Mouse (Mus musculus) layer of hippocampus, postnatal 36 days (tissue): ENCODE data around the gene Serpinf2. TPM values are rescaled to one million over a fixed set of nuclear protein-coding genes. Genes with fewer than 3 reads are reported as not detected.
"Not testable (repeated sequence)": the region's sequence is repeated elsewhere in the genome, so short reads cannot be mapped to it uniquely, and the experiment has no call there.

Experiments
- DNase-seq, 2 experiments: peaks; one replicate each; pipeline ENCODE4 v3.0.0; 2022
- total RNA-seq, 2 experiments: library from RNA; stranded (reverse); gene quantifications; 2 replicates each; pipeline ENCODE4 v1.2.3; 2021

The Serpinf2 gene
- total RNA-seq, 2 experiments from 2014 or later: 0.40 to 0.50 TPM

DNA sequence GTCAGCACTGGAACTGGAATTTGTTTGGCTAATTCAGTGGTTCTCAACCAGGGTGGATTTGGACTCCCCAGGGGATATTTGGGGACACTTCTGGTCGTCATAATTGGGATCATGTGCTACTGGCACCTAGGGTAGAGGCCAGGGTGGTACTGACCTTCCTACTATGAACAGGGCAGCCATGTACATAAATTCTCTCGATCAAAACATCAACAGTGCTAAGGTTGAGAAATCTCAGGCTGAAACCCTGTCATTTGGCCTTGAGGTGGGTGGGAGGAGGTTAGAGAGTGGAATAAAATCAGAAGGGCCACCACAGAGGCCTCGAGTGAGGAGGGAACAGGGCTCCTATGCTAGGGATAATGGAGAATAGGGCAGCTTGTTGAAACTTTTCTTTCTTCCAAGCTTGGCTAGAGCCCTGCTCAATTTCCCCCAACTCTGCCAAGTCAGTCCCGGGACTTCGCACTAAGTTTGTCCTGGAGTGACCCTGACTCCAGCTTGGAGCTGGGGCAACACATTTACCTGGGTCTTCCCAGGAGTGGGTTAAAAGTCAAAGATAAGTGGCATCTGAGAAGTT, 19.8 kb upstream of the Serpinf2 start:
- no peak for DNase-seq

DNA sequence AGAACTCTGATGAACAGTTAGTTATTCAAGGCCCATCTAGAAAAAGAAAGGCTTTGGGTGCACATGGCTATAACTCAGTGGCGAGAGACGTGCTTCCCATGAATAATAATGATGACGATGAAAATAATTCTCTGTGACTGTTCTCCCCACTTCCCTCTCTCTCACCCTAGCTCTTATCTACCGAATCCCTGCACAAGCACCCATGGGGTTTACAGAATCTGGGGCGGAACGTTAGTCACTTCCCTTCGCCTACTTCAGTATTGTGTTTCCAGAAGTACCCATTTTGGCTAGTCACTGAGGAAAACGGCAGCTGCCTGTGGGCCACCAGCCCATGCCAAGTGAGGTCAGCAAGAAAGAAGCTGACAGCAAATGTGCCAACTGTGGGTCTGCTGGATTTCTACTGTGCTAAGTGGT, 19.2 kb upstream of the Serpinf2 start:
- no peak for DNase-seq

DNA sequence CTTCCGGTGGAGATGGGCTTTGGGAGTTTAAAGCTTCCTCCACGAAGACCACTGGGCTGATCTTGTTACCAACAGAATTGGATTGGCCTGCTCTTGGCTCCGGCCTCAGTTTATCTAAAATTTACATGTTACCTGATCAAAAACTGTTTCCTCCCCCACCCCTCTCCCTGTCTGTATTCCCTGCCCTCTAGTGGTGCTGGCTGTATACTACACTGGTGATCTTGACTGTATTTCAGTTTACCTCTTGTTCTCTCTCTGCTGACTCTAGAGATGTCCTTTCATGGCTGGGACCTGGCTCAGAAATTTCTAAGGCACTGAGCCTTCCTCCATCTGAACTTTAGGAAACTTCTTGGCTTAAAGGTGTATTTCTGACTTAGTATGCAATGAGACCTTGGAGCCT, 18.8 kb upstream of the Serpinf2 start:
- DNase-seq: no peak

DNA sequence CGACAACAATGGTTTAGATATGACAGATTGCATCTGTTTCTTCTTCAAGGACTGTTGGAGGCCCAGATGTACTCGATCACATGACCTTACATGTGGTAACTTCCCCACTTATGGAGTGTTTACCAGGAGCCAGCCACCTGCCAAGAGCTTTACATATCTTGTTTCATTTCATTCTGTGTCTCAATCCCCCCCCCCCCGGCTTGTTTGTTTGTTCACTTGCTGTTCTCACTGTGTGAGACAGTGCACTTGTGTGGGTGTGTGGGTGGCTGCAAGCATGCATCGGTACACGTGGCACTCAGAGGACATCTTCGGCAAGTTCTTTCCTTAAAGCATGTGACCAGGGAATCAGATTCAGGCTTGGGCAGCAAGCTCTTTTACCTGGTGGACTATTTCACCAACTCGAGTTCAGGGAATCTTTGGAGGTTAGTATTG, 17.1 kb upstream of the Serpinf2 start:
- DNase-seq: no peak

DNA sequence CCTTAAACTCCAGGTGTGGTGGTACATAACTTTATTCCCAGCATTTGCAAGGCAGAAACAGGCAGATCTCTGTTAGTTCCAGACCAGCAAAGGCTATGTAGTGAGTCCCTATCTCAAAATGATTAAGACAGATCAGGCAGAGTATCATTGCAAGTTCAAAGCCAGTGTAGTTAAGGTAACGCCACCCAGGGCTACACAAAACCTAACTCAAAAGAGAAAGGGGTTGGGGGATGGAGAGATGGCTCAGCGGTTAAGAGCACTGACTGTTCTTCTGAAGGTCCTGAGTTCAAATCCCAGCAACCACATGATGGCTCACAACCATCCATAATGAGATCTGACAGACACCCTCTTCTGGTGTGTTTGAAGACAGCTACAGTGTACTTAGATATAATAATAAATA, 16.6 kb upstream of the Serpinf2 start:
- not testable (repeated sequence) for DNase-seq

DNA sequence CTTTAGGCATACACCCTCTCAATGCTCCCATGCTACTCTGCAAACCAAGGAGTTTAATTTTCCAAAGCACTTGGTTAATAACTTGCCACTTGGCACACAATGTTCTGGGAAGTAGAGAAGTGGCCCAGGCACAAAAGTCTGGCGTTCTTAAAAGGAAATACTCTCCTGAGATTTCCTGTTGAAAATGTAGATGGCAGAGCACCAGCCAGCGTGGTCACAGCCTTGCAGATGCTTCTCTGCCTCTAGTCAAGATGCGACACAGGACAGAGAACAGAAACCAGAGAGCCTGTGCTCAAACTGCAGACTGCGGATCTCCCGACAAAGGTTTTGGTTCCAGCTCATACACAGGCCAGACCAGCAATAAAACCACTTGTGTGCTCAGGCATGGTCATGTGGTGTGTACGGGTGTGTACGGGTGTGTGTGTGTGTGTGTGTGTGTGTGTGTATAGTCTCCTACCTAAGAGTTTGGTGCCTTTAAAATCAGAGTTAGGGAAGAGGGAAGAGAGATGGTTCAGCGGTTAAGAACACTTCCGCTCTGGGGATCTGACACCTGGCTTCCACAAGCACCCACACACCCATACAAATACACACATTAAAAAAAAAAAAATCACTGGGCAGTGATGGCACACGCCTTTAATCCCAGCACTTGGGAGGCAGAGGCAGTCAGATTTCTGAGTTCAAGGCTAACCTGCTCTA, 15.8 kb upstream of the Serpinf2 start:
- DNase-seq: no peak

DNA sequence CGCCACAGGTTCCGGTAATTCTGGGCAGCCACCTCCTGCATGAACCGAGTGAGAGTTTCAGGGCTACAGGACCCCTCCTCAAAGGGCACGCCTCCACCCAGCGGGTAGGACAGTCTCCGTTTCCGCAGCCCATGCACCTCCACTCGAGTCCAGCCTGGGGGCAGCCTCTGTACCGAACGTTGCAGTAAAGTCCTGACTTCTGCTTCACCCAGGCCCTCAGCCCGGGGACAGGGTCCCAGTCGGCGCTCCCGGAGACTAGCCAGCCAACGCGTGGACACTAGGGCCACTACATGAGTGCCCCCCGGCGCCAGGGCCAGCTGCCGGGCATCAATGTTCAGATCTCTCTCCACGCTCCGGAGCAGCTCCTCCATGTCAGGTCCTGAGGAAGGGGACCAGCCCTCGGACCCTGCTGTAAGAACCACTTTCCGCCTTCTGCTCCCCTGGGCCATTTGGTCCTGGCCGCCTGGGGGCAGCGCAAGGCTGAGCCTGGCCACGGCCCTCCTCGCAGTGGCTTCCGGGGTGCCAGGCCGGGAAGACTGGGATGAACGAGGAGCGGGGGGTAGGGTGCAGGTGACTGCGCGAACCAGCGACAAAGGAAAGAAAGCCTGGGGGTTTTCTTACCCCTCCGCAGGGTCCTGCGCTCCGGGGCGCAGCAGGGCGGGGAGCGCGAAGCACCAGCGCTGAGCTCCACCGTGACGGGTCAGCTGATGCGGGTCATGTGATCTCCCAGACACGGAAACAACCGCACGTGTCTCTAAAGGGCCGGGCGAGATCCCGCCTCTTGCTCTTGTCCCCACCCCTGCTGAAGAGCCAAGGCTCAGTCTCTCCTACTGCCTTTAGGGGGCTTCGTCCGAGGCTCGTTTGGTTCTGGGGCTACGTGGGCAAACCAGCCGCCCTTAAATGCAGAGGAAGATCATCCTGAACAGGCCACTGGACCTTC, 14.9 kb upstream of the Serpinf2 start, which contains the start of gene Wdr81:
Gene Wdr81 (minus strand): TSS at position 727 of the 940 bp plus-strand sequence.
- DNase-seq: peak; percentile 86 to 87

DNA sequence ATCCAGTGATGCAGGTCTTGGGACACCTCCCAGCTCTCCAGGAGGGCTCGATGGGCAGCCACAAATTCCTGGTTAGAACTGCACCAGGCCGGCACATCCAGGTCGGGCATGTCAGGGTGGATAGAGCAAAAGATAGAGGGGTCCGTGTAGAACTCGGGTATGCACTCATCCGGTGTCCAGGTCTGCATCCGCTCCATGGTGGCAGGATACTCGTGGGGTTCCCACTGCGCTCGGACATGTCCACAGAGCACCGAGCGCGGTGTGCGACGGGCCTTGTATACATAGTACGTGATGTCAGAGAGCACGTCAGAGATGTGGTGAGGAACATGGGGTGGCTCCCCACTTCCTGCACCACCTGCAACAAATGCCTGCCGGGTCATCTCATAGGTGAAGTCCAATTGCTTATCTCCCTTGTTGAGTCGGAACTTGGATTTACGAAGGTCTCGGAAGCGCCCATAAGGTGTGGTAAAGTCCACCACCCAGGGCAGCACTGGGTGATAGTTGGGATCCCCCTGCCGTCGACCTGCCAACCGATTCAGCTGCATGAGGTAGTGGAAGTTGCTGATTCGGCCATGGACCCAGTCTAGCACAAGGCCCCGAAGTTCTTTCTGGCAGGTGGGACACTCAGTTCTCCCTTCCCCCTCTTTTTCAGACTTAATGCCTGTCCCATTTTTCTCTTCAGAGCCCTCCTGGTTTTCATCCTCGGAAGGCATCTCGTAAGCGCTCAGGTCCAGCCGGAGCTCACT, 13.6 kb upstream of the Serpinf2 start:
- no peak for DNase-seq

DNA sequence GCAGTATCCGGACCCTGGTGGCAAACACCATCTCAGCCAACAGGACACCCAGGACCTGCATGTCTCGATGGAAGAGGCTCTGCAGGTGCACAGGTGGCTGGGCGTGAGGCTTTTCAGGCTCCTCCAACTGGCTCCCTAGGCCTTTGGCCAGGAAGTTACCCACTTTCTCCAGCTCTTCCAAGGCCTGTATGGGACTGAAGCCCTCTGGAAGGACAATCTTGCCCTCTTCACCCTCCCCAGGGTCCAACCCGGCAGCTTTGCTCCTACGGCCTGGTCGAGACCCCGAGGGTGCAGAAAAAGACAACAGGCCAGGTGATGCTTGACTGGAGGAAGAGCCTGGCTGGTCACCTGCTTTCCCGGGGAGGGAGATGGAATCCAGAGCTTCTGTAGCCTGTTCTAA, 12.7 kb upstream of the Serpinf2 start:
- DNase-seq: no peak

DNA sequence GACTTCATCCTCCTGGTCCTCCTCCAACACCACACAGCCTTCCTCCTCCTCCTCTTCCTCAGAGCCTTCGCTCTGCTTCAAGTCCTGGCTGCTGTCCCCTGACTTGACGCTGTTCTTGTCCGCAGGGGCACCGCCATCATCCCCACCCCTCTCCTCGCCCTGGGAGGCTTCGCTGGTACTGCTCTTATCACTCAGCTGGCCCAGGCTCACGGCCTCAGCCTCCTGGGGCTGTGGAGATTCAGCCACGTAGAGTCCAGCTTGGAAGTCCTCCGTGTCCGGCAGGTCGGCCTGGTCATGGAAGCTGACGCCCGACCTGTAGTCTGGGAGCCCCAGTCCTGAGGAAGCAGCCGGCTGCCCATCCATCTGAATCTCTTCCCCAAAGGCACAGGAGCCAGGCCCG, 11.5 kb upstream of the Serpinf2 start:
- DNase-seq: no peak

DNA sequence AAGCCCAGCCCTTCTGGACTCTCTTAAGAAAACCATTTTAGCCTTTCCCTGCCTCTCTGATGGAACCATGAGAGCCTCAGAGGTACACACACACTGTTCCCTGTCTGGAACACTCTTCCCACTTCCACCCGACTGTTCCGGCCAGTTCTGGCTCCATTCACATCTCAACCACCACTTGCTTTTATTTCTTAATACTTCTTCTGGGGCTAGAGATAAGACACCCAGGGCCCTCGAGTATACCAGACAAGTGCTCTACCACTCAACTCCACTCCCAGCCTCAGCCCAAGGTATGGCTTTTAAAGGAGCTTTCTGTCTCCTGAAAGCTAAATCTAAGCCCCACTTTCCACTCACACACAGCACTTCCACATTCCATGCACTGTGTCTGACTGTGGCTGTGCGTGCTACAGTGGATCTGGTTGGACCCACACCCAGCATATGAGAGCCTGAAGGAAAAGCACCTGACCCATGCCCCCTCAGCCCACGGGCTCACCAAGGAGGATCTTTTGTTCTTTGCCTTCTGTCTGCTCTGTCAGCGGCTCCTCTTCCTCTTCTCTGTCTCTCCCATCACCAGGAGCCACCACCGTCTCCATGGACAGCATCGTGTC, 11.0 kb upstream of the Serpinf2 start:
- DNase-seq: no peak

DNA sequence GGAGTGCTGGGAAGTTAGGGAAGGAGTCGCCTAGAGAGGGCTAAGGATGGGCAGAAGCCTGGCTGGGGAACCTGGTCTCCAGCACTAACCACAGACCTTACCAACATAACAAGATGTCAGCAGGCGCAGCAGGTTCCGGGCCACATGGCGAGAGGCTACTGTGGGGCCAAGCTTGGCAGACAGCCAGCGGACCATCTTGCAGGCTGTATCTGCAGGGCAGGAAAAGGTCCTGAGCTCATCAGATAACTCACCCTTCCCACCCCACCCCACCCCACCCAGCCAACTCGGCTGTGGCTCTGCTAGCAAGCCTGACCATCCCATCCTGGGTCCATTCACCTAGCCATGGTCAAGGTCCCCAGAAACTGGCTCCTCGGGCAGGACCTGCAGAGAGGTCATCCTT, 10.3 kb upstream of the Serpinf2 start:
- DNase-seq: no peak

DNA sequence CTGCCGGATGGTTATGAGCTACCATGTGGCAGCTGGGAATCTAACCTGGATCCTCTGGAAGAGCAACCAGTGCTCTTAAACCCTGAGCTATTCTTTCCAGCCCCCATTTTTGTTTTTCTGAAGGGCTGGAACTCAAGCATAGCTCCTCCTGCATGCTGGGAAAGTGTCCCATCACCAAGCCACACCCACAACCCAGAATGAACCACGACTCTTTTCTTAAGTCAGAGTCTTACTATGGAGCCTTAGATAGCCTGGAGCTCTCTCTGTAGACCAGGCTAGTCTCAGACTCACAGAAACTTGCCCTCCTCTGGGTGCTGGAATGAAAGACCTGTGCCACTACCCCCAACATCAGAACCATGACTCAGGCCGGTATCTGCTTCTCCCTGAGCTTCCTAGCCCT, 9.2 kb upstream of the Serpinf2 start:
- DNase-seq: no peak

DNA sequence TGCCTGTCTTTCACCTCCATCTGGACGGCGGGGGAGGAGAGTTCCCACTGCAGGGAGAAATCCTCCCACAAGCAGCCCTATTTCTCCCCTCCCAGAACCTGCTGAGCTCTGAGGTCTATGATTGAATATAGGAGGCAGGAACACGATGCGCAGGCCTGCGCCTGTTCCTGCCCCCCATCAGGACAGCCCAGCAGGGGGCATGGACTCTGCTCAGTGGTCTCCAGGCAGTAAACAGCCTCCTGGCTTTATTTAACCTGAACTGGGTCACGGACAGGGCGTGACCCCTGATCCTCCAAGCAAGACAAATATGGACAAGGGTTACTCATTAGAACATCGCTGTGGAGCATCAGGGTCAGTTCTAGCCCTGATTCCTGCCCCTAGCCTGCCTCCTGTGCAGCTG, 4.3 kb upstream of the Serpinf2 start:
- DNase-seq: no peak

DNA sequence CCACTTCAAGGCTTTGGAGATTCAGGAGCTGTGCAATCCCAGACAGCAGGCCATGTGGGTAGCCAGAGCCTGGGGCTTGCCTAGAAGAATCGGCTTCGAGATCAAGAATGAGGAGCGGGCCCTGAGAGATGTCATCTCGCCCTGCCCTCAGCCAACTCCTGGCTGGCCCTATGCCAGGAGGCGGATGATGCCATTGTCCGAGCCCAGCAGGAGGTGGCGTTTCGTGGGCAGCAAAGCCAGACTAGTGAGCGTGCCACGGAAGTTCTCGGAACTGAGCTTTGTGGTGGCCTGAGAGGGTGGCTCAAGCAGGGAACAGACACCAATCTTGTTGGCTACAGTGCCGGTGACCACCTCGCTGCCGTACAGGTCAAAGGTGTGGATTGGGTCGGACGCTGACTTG, 2.2 kb upstream of the Serpinf2 start:
- no peak for DNase-seq

DNA sequence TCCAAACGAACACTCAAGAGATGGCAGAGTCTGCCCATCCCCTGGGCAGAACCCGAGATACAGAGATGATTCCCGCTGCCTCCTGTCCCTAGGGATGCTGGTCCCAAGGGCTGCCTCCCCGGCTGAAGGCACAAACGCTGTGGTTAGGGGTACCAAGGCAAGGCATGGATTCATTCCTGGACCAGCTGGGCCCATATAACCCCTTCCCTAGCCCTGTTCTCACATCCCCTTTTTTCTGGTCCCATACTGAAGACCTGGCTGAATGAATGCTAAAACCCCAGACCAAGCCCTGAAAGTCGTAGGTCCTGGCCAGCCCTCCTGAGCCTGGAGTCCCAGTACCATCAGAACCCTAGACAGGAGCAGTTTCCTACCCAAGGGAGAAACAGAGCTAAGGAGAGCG, 1.6 kb upstream of the Serpinf2 start:
- DNase-seq: no peak

DNA sequence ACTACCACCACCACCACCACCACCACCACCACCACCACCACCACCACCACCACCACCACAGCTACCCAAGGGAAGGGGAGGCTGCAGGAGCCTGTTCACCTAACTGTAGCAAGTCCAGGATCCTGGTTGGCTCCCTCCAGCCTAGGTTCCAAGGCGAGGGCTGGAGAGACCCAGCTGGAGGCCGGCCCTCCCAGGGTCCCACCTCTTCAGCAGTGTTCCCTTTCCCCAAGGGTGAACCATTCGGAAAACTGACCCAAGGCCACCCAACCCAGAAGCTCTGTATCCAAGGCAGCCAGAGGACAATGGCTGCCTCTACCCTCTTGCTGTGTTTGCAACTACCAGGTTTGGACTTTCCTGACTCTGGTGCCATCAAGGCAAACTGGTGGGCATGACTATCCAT, 560 bp upstream of the Serpinf2 start:
- DNase-seq: no peak

DNA sequence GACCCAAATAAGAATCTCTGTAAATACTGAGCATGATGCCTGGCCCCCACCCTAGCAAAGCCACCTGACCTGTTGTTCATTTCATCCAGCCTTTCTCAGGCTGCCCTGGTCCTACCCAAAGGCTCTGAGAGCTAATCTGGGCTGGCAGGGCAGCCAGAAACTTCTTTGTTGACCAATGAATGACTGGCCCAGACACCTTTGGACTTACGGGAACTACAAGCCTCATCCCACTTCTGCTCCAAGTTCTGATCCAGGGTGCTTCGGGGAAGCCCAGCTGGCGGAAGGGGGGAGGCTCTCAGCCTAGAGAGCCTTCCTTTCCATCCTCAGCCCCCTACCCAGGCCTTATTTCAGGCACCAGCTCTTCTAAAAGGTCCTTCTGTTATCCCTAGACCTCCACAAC, 587 bp downstream of the Serpinf2 start:
- no peak for DNase-seq

DNA sequence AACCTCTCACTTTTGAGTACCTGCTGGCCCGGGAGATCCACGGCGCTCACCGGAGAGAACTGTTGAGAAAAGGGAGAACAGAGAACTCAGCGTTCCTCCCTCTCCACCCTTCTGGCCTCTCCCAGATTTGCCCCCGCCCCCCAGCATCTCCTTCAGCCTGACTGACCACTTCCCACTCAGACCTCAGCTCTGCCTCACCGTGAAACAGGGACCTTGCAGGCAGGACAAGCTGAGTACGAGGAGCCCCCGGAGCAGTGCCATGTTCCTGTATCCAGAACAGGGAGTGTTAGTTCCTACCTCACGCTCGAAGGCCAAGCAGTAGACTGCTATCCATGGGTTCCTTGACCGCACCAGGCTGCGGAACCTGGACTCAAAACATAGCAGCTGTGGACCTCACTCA, 1.2 kb downstream of the Serpinf2 start:
- DNase-seq: no peak

DNA sequence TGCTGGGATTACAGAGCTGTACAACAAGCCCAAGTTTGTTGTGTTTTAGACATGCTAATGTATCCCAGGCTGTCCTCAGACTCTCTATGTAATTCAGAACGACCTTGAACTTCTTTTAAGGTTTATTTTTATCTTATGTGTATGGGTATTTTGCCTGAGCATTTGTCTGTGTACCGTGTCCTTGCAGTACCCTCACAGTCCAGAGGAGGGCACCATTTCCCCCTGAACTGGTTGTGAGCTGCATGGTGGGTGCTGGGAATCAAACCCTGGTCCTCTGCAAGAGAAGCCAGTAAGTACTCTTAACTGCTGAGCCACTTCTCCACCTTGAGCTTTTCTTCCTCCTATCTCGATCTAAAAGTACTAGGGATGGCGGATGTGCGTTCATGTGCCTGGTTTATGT, 5.3 kb downstream of the Serpinf2 start:
- DNase-seq: no peak

DNA sequence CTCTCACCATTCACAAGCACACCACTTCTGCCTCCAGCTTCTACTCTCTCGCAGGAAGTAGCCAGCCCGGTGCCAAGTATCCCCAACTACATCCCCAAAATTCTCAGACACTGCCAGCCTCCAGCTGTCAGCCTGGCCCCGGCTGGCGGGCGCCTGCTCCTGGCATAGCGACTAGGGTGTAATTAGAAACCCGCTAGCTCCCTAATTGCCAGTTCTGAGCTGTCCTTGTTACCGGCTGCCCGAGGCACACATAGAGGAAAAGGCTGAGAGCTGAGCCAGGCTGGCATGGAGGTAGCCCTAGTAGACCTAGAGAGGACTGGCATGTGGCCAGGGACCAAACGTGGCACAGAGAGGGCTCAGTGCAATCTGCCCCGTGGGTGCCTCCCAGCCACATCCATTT, 8.1 kb downstream of the Serpinf2 start:
- DNase-seq: peak; percentile 70 to 80

DNA sequence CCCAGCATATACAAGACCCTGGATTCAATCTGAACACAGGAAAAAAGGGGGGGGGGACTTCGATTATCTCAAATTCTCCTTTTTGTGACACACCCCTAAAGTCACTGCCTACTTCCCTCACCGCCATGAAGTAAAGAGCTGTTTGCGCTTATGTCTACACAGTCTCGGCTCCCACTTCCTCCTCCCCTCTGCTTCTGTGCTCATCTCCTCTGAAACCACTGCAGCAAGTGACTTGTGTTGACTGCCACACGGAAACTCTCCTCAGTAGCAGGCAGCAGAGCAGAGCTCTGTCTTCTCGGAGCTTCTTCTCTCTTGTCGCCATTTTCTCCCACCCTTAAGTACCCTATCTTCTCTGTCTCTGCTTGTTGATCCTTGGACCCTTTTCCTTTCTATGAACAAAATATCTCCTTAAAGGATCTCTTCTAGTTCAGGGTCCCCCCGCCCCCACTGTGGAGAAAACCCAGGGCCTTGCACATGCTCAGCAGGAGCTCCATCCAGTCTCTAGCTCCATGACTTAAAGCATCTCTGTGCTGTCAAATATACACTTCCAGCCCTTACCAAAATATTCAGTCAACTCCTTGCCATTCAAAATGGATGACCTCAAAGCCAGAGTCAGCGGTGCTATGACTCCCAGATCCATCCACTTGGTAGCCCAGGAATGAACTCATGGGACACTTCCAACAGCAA, 10.2 kb downstream of the Serpinf2 start:
- DNase-seq: no peak
